Mouse (Mus musculus) brain, adult 2 months (tissue): ENCODE measurements around the gene Ptges.

Experiments used
- DNase-seq: peaks from one replicate; pipeline ENCODE4 v3.0.0; 2011; ENCODE audit warnings: low read depth, low spot score

Gene Ptges

GRCm38 (mm10) chr2:30852771-30853313, 76.8 kb downstream of the Ptges start:
- no peak for DNase-seq

GRCm38 (mm10) chr2:30850581-30850980, 79.1 kb downstream of the Ptges start:
- no peak for DNase-seq

GRCm38 (mm10) chr2:30848184-30848583, 81.5 kb downstream of the Ptges start:
- no peak for DNase-seq

- no peak for DNase-seq
Measured at GRCm38 (mm10) chr2:30846723-30847122, 82.9 kb downstream of the Ptges start.

- no peak for DNase-seq
Measured at GRCm38 (mm10) chr2:30846236-30846635, 83.4 kb downstream of the Ptges start.

GRCm38 (mm10) chr2:30845152-30846070, 84.3 kb downstream of the Ptges start:
- DNase-seq: no peak

- DNase-seq: peak; percentile 34
Measured at GRCm38 (mm10) chr2:30842615-30843014, 87.0 kb downstream of the Ptges start.
